Mouse (Mus musculus): ENCODE measurements at regions not wholly inside any gene's neighbourhood (a gene's known extent, or its start where the extent isn't known, plus 50 kb on each side); places are given as distances from the start of the nearest gene placed in this dataset.
A peak's percentile ranks its signal among the peaks of the same experiment; 100 is the strongest.
"Not testable (repeated sequence)": the region's sequence is repeated elsewhere in the genome, so short reads cannot be mapped to it uniquely, and the experiment has no call there.

- DNase-seq (ENCODE audit: low spot score); H3K27me3 ChIP-seq (ENCODE audit: control insufficient read depth, insufficient read depth, low read length); H3K9ac ChIP-seq; H3K4me3 ChIP-seq (replicated peaks; ENCODE audit: low read length); H3K27ac ChIP-seq; H3K9me3 ChIP-seq (ENCODE audit: control insufficient read depth, low read length); H3K4me2 ChIP-seq (replicated peaks); ATAC-seq (ENCODE audit: low FRiP score); H3K4me1 ChIP-seq (replicated peaks; ENCODE audit: control insufficient read depth, insufficient read depth, low read length); H3K36me3 ChIP-seq (replicated peaks; ENCODE audit: control insufficient read depth, insufficient read depth): not testable (repeated sequence)
- 89% methylated on average over 3 of the region's 3 CpGs for WGBS
Measured at GRCm38 (mm10) chr3:53735607-53736006, 78.5 kb upstream of the Frem2 start.

DNA sequence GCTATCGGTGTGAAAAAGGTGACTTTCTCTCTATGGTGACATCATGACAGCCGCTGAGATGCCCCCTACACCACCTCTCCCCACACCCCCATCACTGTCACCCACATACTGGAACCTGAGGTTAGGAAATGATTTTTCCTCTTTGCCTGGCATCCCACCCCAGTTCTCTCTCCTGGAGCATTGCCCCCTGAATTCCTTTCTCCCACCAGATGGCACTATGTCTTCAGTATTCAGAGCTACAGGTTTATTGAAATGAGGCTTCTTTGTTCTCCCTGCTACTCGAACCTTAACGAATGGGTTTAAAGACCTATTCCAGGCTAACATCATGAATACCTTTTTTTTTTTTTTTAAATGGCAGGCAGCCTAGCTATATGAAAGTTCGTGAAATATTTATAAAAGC lies 78.0 kb upstream of the Frem2 start:
- Histone ChIP-seq H3K27ac (no peak overlapping the region), H3K4me3 (replicated peaks; ENCODE audit: low read length) (no peak overlapping the region), H3K9ac (no peak overlapping the region), H3K4me1 (replicated peaks; ENCODE audit: control insufficient read depth, insufficient read depth, low read length) (no peaks in the 10 kb centered on the region), H3K9me3 (ENCODE audit: control insufficient read depth, low read length) (no peaks in the 10 kb centered on the region), H3K27me3 (ENCODE audit: control insufficient read depth, insufficient read depth, low read length) (no peaks in the 10 kb centered on the region), H3K36me3 (replicated peaks; ENCODE audit: control insufficient read depth, insufficient read depth) (no peaks in the 10 kb centered on the region), H3K4me2 (replicated peaks) (no peak overlapping the region)
- DNase-seq (ENCODE audit: low spot score) = peak; percentile 89
- peak; percentile 80 for ATAC-seq (ENCODE audit: low FRiP score)
- WGBS = 31% methylated on average over 5 of the region's 5 CpGs

GRCm38 (mm10) chr3:53730440-53730839 lies 73.3 kb upstream of the Frem2 start:
- no peak overlapping the region for H3K27ac ChIP-seq
- H3K4me1 ChIP-seq (replicated peaks; ENCODE audit: control insufficient read depth, insufficient read depth, low read length) = no peaks in the 10 kb centered on the region
- 45% methylated on average over 7 of the region's 7 CpGs for WGBS
- DNase-seq (ENCODE audit: low spot score) (no peak), ATAC-seq (ENCODE audit: low FRiP score) (no peak)
- H3K9me3 ChIP-seq (ENCODE audit: control insufficient read depth, low read length) = no peaks in the 10 kb centered on the region
- H3K4me3 ChIP-seq (replicated peaks; ENCODE audit: low read length) = no peak overlapping the region
- H3K36me3 ChIP-seq (replicated peaks; ENCODE audit: control insufficient read depth, insufficient read depth) = no peaks in the 10 kb centered on the region
- no peaks in the 10 kb centered on the region for H3K27me3 ChIP-seq (ENCODE audit: control insufficient read depth, insufficient read depth, low read length)
- H3K9ac ChIP-seq = no peak overlapping the region
- H3K4me2 ChIP-seq (replicated peaks) = no peak overlapping the region

DNA sequence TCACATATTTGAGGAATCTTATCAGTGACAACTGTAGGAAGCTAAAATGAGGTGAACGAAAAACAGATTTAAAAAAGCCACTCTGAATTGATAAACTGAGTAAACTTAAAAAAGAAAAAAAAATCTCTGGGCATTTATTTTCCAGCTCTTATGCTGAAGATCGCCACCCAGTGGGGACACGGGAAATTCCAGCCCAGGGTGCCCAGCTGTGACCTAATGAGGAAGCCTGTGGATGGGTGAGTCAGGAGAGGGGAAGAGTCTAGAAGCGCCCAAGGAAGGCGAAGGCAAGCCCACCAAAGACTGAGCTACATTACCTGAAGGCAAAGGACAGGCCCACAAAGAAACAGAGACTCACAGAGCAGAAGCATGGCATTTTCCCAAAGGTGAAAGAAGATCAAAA lies 72.7 kb upstream of the Frem2 start:
- Histone ChIP-seq H3K27ac (no peak overlapping the region), H3K36me3 (replicated peaks; ENCODE audit: control insufficient read depth, insufficient read depth) (no peaks in the 10 kb centered on the region), H3K4me2 (replicated peaks) (no peak overlapping the region), H3K9ac (no peak overlapping the region), H3K4me3 (replicated peaks; ENCODE audit: low read length) (no peak overlapping the region), H3K4me1 (replicated peaks; ENCODE audit: control insufficient read depth, insufficient read depth, low read length) (no peaks in the 10 kb centered on the region), H3K27me3 (ENCODE audit: control insufficient read depth, insufficient read depth, low read length) (no peaks in the 10 kb centered on the region), H3K9me3 (ENCODE audit: control insufficient read depth, low read length) (no peaks in the 10 kb centered on the region)
- 47% methylated on average over 5 of the region's 5 CpGs for WGBS
- DNase-seq (ENCODE audit: low spot score) (peak; percentile 71), ATAC-seq (ENCODE audit: low FRiP score) (no peak)

DNA sequence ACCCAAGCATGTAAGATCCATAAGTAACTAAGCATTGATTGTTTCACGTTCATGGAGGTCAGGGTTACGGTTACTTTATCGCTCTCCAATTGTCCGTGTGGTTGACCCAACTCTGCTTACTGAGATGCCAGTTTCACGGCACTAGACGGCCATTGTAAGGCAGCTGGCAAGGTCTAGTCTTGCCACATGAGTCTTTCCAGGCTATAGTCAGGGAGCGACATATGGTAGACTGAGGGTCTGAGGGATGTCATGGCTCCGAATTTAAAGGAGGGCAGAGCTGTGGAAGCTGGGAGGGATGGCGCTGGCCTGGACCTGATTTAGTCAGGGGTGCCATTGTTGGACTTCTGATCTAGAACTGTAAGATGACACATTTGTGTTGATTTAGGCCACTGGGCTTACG lies 72.0 kb upstream of the Frem2 start:
- Histone ChIP-seq H3K36me3 (replicated peaks; ENCODE audit: control insufficient read depth, insufficient read depth) (no peaks in the 10 kb centered on the region), H3K27ac (no peak overlapping the region), H3K4me2 (replicated peaks) (no peak overlapping the region), H3K9ac (no peak overlapping the region), H3K4me1 (replicated peaks; ENCODE audit: control insufficient read depth, insufficient read depth, low read length) (no peaks in the 10 kb centered on the region), H3K27me3 (ENCODE audit: control insufficient read depth, insufficient read depth, low read length) (no peaks in the 10 kb centered on the region), H3K9me3 (ENCODE audit: control insufficient read depth, low read length) (no peaks in the 10 kb centered on the region), H3K4me3 (replicated peaks; ENCODE audit: low read length) (no peak overlapping the region)
- ATAC-seq (ENCODE audit: low FRiP score) (no peak), DNase-seq (ENCODE audit: low spot score) (no peak)
- WGBS = 91% methylated on average over 10 of the region's 10 CpGs

- ATAC-seq (ENCODE audit: low FRiP score) = no peak
- Histone ChIP-seq H3K9me3 (ENCODE audit: control insufficient read depth, low read length) (no peaks in the 10 kb centered on the region), H3K4me2 (replicated peaks) (no peak overlapping the region), H3K36me3 (replicated peaks; ENCODE audit: control insufficient read depth, insufficient read depth) (no peaks in the 10 kb centered on the region), H3K27ac (no peak overlapping the region), H3K4me1 (replicated peaks; ENCODE audit: control insufficient read depth, insufficient read depth, low read length) (no peaks in the 10 kb centered on the region), H3K4me3 (replicated peaks; ENCODE audit: low read length) (no peak overlapping the region), H3K9ac (no peak overlapping the region), H3K27me3 (ENCODE audit: control insufficient read depth, insufficient read depth, low read length) (no peaks in the 10 kb centered on the region)
- DNase-seq (ENCODE audit: low spot score) = no peak
- WGBS = 83% methylated on average over 1 of the region's 1 CpGs
Measured at GRCm38 (mm10) chr3:53727737-53728136, 70.6 kb upstream of the Frem2 start.

DNA sequence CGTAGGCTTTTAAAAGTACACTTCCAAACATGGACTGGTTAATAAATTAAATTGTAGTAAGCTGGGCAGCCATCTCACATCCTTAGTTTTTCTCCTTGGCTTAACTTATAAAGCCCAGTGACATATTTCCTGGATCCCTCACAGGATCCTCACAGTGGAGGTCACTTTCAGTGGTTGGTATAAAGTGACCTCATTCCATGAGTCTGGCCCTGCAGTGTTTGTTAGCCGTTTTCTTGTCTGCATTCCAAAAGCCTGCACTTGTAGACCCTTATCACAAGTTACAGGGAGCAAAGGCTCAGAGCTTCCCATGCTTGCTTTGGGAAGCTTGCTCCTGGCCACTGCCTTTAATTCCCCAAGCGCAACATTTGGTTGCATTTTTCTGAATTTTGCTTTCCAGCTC lies 49.9 kb upstream of the Frem2 start:
- Histone ChIP-seq H3K36me3 (replicated peaks; ENCODE audit: control insufficient read depth, insufficient read depth) (no peaks in the 10 kb centered on the region), H3K27me3 (ENCODE audit: control insufficient read depth, insufficient read depth, low read length) (no peaks in the 10 kb centered on the region), H3K4me3 (replicated peaks; ENCODE audit: low read length) (no peak overlapping the region), H3K9ac (no peak overlapping the region), H3K27ac (no peak overlapping the region), H3K4me2 (replicated peaks) (no peak overlapping the region), H3K9me3 (ENCODE audit: control insufficient read depth, low read length) (no peaks in the 10 kb centered on the region), H3K4me1 (replicated peaks; ENCODE audit: control insufficient read depth, insufficient read depth, low read length) (0 out of 2 replicates have a peak, but pooled peaks cover 4% of the 10 kb centered on the region)
- ATAC-seq (ENCODE audit: low FRiP score) (no peak), DNase-seq (ENCODE audit: low spot score) (no peak)
- 81% methylated on average over 3 of the region's 3 CpGs for WGBS

All from hindbrain, embryonic 14.5 days (tissue).